Mouse (Mus musculus): ENCODE data around the gene Gm3755.
"Not testable (repeated sequence)": the region's sequence is repeated elsewhere in the genome, so short reads cannot be mapped to it uniquely, and the experiment has no call there.

Gm3755 gene

DNA sequence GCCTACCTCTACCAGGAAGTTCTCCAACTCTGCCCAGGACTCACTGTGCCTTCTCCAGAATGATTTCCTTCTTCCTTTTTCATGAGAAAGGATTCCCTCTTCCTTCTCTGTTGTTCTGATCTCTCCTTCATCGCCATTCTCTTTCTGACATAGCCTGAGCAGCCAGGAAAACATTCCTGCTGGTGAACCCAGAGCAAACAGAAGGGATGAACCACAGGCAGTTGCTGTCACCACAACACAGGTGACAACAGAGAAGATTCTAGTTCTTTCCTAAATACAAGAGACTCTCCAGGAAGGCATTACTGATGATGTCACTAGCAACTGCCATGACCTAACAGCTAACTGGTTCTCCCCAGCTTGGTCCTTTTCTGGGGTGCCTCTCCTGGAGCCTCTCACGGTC lies at the start of gene Gm3755:
Gm3755 (minus strand) TSS at position 101 of the 400 bp plus-strand sequence.
- DNase-seq (ENCODE audit: low spot score) = not testable (repeated sequence)

DNA sequence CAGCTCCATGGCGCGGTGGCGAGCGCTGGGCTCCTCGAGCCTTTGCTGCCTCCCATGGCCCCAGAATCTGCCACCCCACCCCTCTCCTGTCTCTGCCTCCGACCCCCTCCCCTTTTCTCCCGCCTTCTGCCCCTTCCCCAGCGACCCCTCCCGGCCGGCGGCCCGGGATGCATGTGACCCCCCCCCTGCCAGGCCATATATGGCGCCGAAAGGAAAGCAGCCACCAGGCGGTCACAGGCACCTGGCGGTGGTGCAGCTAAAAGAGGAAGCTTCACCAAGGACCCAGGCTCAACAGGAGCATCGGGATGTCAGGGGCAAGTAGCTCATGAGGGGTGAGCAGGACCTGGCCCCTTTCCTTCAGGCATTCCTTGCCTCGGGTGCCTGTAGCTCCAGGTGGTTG lies 38.0 kb upstream of the Gm3755 start:
- not testable (repeated sequence) for DNase-seq (ENCODE audit: low spot score)

DNA sequence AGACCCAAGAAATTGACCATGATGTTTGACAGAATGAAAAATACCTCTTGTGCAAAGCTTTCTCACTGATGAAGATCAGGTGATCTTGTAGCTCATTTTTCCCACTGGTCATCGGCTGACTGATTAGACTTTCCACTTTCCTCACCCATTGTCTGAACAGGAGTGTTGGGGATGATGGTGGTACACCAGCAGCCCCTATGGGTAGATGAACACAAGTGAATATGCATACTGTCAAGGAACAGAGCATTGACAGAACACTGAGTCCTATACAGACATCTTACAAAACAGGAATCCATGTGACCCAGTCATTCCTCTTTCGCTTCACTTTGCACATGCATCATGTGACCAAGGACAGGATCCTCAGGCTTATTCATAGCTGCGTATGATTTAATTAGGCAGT lies 32.9 kb upstream of the Gm3755 start, which contains the start of gene Gm3752:
Gm3752 (minus strand) TSS at position 101 of the 400 bp plus-strand sequence.
- not testable (repeated sequence) for DNase-seq (ENCODE audit: low spot score)

DNA sequence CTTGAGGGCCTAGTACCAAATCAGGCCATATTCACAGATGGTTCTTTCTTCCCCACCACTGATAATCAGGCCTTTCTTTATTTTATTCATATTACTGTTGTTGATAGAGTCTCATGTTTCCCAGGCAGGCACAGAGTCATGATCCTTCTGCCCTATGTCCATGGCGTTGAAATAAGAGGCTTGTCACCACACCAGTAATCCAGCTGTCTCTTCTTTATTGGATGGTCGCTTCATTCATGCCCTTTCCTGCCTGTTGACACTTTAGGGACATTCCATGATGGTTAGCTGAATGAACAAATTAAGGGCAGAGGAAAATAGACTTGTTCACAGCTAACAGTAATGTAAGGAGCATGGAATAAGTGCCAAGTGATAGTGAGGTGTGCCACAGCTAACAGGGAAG lies 28.2 kb downstream of the Gm3755 start:
- not testable (repeated sequence) for DNase-seq (ENCODE audit: low spot score)

All from retina, embryonic 14.5 days (tissue).